Mouse (Mus musculus): ENCODE results near the gene D430019H16Rik. TPM values are rescaled to one million over a fixed set of nuclear protein-coding genes. Genes with fewer than 3 reads are reported as not detected.

Gene D430019H16Rik
- polyA plus RNA-seq, 1 experiment = 3.7 TPM

DNA sequence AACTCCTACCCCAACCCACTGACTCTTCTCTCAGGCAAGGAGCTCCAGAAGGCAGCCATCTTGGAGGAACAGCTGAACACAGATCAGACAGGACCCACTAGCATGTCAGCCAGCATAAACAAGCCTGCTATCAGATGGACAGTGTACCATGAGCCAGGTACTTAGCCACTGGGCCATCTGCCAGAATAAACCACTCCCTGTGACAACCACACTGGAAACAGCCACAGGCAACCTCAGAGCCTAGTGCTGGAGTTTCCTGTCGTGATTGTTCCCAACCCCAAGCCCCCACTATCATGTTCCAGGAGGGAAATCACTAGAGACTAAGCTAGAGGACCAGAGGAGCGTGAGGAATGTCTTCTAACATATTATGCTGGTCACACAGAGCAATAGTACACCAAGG lies 70.1 kb downstream of the D430019H16Rik start:
- H3K27ac ChIP-seq (ENCODE audit: insufficient read depth, low read depth, low read length) = no peak overlapping the region
- no peaks in the 10 kb centered on the region for H3K27me3 ChIP-seq (replicated peaks; ENCODE audit: control insufficient read depth, insufficient read depth, low read length)
- TF ChIP-seq CTCF (conservative IDR thresholded peaks at IDR 0.05; ENCODE audit: insufficient read depth, insufficient read length, low read depth, low read length) (no peak), POLR2A (IDR thresholded peaks at IDR 0.05; ENCODE audit: low read depth, low read length) (no peak)
- H3K36me3 ChIP-seq (ENCODE audit: control insufficient read depth, insufficient read depth, low read length) = no peaks in the 10 kb centered on the region
- no peak overlapping the region for H3K4me3 ChIP-seq (ENCODE audit: insufficient read depth, low read depth, low read length)
- H3K4me1 ChIP-seq (ENCODE audit: control insufficient read depth, insufficient read depth, low read length) = no peaks in the 10 kb centered on the region
- peak; percentile 47 for DNase-seq
- 56% methylated on average over 2 of the region's 2 CpGs for WGBS

GRCm38 (mm10) chr12:105526186-105526585 lies 72.5 kb downstream of the D430019H16Rik start:
- Histone ChIP-seq H3K27ac (ENCODE audit: insufficient read depth, low read depth, low read length) (0 out of 2 replicates have a peak overlapping the region, but pooled peaks have one; percentile 14), H3K4me3 (ENCODE audit: insufficient read depth, low read depth, low read length) (no peak overlapping the region), H3K36me3 (ENCODE audit: control insufficient read depth, insufficient read depth, low read length) (no peaks in the 10 kb centered on the region), H3K27me3 (replicated peaks; ENCODE audit: control insufficient read depth, insufficient read depth, low read length) (no peaks in the 10 kb centered on the region), H3K4me1 (ENCODE audit: control insufficient read depth, insufficient read depth, low read length) (no peaks in the 10 kb centered on the region)
- WGBS = 67% methylated on average over 3 of the region's 3 CpGs
- no peak for DNase-seq
- TF ChIP-seq POLR2A (IDR thresholded peaks at IDR 0.05; ENCODE audit: low read depth, low read length) (no peak), CTCF (conservative IDR thresholded peaks at IDR 0.05; ENCODE audit: insufficient read depth, insufficient read length, low read depth, low read length) (no peak)

DNA sequence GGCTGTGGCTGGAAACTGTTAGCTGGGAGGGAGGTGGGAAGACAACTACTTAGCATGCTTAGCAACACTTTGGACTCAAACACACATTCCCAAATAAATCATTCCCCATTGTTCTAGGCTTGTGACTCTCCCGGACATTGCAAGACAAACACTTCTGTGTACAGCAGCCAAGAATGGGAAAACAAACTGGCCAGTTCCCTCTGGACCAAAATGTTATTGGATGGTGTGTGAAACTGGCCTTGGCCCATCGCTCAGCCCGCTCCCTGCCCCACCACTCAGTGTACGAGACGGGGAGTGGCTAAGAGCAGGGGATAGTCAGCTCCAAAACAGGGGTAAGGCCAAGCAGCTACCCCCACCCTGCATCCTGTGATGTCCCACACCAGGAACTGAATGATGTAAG lies 73.2 kb downstream of the D430019H16Rik start:
- no peaks in the 10 kb centered on the region for H3K4me1 ChIP-seq (ENCODE audit: control insufficient read depth, insufficient read depth, low read length)
- H3K36me3 ChIP-seq (ENCODE audit: control insufficient read depth, insufficient read depth, low read length) = no peaks in the 10 kb centered on the region
- no peak overlapping the region for H3K27ac ChIP-seq (ENCODE audit: insufficient read depth, low read depth, low read length)
- WGBS = 55% methylated on average over 5 of the region's 5 CpGs
- H3K4me3 ChIP-seq (ENCODE audit: insufficient read depth, low read depth, low read length) = no peak overlapping the region
- DNase-seq = peak; percentile 86
- H3K27me3 ChIP-seq (replicated peaks; ENCODE audit: control insufficient read depth, insufficient read depth, low read length) = no peaks in the 10 kb centered on the region
- TF ChIP-seq POLR2A (IDR thresholded peaks at IDR 0.05; ENCODE audit: low read depth, low read length) = no peak
- TF ChIP-seq CTCF (conservative IDR thresholded peaks at IDR 0.05; ENCODE audit: insufficient read depth, insufficient read length, low read depth, low read length) = no peak

DNA sequence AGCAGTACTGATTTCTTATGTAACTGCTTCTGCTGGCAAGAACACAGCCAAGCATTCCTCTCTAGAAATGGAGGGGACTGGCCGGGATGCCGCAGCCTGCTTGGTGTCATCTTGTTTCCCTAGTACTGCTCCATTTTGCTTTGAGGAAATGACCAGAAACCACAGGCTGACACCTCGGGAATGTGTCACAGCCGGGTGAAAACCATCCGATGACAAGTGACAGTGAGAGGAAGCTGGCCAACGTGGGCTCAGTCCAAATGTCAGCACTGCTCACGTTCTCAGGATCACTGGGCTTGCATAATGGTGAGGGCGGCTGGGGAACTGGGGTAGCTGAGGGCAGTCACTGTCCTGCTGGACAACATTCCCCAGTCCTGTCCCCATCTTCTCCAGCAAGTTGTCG lies 75.9 kb downstream of the D430019H16Rik start:
- peak; percentile 70 for DNase-seq
- 52% methylated on average over 9 of the region's 9 CpGs for WGBS
- TF ChIP-seq POLR2A (IDR thresholded peaks at IDR 0.05; ENCODE audit: low read depth, low read length) = no peak
- no peak for TF ChIP-seq CTCF (conservative IDR thresholded peaks at IDR 0.05; ENCODE audit: insufficient read depth, insufficient read length, low read depth, low read length)
- H3K36me3 ChIP-seq (ENCODE audit: control insufficient read depth, insufficient read depth, low read length) = no peaks in the 10 kb centered on the region
- no peak overlapping the region for H3K27ac ChIP-seq (ENCODE audit: insufficient read depth, low read depth, low read length)
- no peaks in the 10 kb centered on the region for H3K4me1 ChIP-seq (ENCODE audit: control insufficient read depth, insufficient read depth, low read length)
- H3K4me3 ChIP-seq (ENCODE audit: insufficient read depth, low read depth, low read length) = no peak overlapping the region
- no peaks in the 10 kb centered on the region for H3K27me3 ChIP-seq (replicated peaks; ENCODE audit: control insufficient read depth, insufficient read depth, low read length)

GRCm38 (mm10) chr12:105531724-105532371 lies 78.2 kb downstream of the D430019H16Rik start:
- H3K27ac ChIP-seq (ENCODE audit: insufficient read depth, low read depth, low read length) = no peak overlapping the region
- H3K27me3 ChIP-seq (replicated peaks; ENCODE audit: control insufficient read depth, insufficient read depth, low read length) = no peaks in the 10 kb centered on the region
- H3K36me3 ChIP-seq (ENCODE audit: control insufficient read depth, insufficient read depth, low read length) = no peaks in the 10 kb centered on the region
- H3K4me3 ChIP-seq (ENCODE audit: insufficient read depth, low read depth, low read length) = no peak overlapping the region
- WGBS = 42% methylated on average over 8 of the region's 8 CpGs
- DNase-seq = no peak
- TF ChIP-seq POLR2A (IDR thresholded peaks at IDR 0.05; ENCODE audit: low read depth, low read length) (no peak), CTCF (conservative IDR thresholded peaks at IDR 0.05; ENCODE audit: insufficient read depth, insufficient read length, low read depth, low read length) (no peak)
- H3K4me1 ChIP-seq (ENCODE audit: control insufficient read depth, insufficient read depth, low read length) = no peaks in the 10 kb centered on the region

- DNase-seq = no peak
- no peak overlapping the region for H3K4me3 ChIP-seq (ENCODE audit: insufficient read depth, low read depth, low read length)
- TF ChIP-seq POLR2A (IDR thresholded peaks at IDR 0.05; ENCODE audit: low read depth, low read length) (no peak), CTCF (conservative IDR thresholded peaks at IDR 0.05; ENCODE audit: insufficient read depth, insufficient read length, low read depth, low read length) (no peak)
- H3K27ac ChIP-seq (ENCODE audit: insufficient read depth, low read depth, low read length) = no peak overlapping the region
- H3K27me3 ChIP-seq (replicated peaks; ENCODE audit: control insufficient read depth, insufficient read depth, low read length) = no peaks in the 10 kb centered on the region
- 92% methylated on average over 4 of the region's 4 CpGs for WGBS
- H3K36me3 ChIP-seq (ENCODE audit: control insufficient read depth, insufficient read depth, low read length) = no peaks in the 10 kb centered on the region
- H3K4me1 ChIP-seq (ENCODE audit: control insufficient read depth, insufficient read depth, low read length) = no peaks in the 10 kb centered on the region
These were observed 81.2 kb downstream of the D430019H16Rik start for GRCm38 (mm10) chr12:105534842-105535241.

DNA sequence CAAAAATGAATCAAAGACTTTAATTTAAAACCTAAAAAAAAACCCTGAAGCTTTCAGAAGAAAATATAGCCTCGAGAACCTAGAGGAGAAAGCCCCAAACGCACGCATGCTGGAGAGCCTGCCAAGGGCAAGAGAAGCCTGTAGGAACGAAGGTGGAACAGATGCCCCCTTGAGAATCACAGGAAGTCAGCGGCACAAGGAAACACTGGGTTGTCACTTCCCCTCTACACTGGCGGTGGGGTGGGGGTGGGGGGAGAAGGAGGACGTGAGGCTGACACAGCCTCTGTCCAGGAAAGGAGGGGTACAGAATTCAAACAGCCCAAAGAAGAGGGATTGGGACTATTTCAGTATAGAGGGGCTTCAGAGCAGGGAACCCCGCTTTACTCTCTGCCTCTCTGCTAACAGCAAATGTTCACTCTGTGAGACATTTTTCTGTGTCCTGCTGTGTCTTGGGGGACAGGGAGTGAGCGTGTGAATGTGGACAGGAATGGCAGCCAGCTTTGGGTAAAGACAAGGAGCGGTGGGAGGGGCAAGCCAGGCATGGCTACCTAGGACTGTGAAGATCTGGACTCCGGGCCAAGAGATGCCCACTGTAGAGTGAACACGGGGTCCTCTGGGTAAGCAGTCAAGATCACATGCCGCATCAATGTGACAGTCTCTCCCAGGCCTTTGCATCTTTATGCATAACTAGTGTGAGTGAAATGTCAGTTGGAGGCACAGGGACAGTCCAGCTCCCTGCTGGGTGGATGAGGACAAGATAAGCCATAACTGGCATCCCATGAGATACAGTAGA lies 82.5 kb downstream of the D430019H16Rik start:
- no peak overlapping the region for H3K4me3 ChIP-seq (ENCODE audit: insufficient read depth, low read depth, low read length)
- TF ChIP-seq POLR2A (IDR thresholded peaks at IDR 0.05; ENCODE audit: low read depth, low read length) (no peak), CTCF (conservative IDR thresholded peaks at IDR 0.05; ENCODE audit: insufficient read depth, insufficient read length, low read depth, low read length) (no peak)
- WGBS = 72% methylated on average over 13 of the region's 13 CpGs
- H3K27ac ChIP-seq (ENCODE audit: insufficient read depth, low read depth, low read length) = no peak overlapping the region
- no peaks in the 10 kb centered on the region for H3K36me3 ChIP-seq (ENCODE audit: control insufficient read depth, insufficient read depth, low read length)
- H3K27me3 ChIP-seq (replicated peaks; ENCODE audit: control insufficient read depth, insufficient read depth, low read length) = no peaks in the 10 kb centered on the region
- DNase-seq = peak; percentile 33
- no peaks in the 10 kb centered on the region for H3K4me1 ChIP-seq (ENCODE audit: control insufficient read depth, insufficient read depth, low read length)

All from kidney, adult 2 months (tissue).